Mouse (Mus musculus) hindbrain, embryonic 14.5 days (tissue): ENCODE data around the gene 2900011O08Rik. TPM values are rescaled to one million over a fixed set of nuclear protein-coding genes. Genes with fewer than 3 reads are reported as not detected.

ENCODE experiments used
- ATAC-seq: fragments of 200-750 bp; cut with Nextera tagmentation; 2 replicates; pipeline ENCODE4 v1.8.0; 2017; ENCODE audit warnings: moderate number of reproducible peaks, mild to moderate bottlenecking, moderate TSS enrichment, moderate library complexity; ENCODE audit not compliant: low FRiP score
- DNase-seq: peaks from one replicate; pipeline ENCODE4 v3.0.0-alpha.2; 2015; ENCODE audit warnings: low spot score
- H3K27ac ChIP-seq: fragments of 300-500 bp; sonication (generic); 2 replicates; pipeline ENCODE4 v1.5.1; 2014; ENCODE audit warnings: mild to moderate bottlenecking, moderate library complexity
- H3K27me3 ChIP-seq: fragments of 300-500 bp; sonication (generic); 2 replicates; pipeline ENCODE4 v1.6.1; 2014; ENCODE audit warnings: mild to moderate bottlenecking, low read length, mixed read lengths; ENCODE audit not compliant: control insufficient read depth, insufficient read depth
- H3K36me3 ChIP-seq: fragments of 300-500 bp; sonication (generic); replicated peaks from 2 replicates; pipeline ENCODE4 v1.6.1; 2014; ENCODE audit not compliant: control insufficient read depth, insufficient read depth
- H3K4me1 ChIP-seq: fragments of 300-500 bp; sonication (generic); replicated peaks from 2 replicates; pipeline ENCODE4 v1.6.1; 2014; ENCODE audit warnings: antibody characterized with exemption, low read length, mixed read lengths; ENCODE audit not compliant: control insufficient read depth, insufficient read depth
- H3K4me2 ChIP-seq: fragments of 300-500 bp; sonication (generic); replicated peaks from 2 replicates; pipeline ENCODE4 v1.6.1; 2014; ENCODE audit warnings: mild to moderate bottlenecking, moderate library complexity
- H3K4me3 ChIP-seq: fragments of 300-500 bp; sonication (generic); replicated peaks from 2 replicates; pipeline ENCODE4 v1.5.1; 2014; ENCODE audit warnings: mild to moderate bottlenecking, low read length
- H3K9ac ChIP-seq: fragments of 300-500 bp; sonication (generic); 2 replicates; pipeline ENCODE4 v1.6.1; 2014
- H3K9me3 ChIP-seq: fragments of 300-500 bp; sonication (generic); 2 replicates; pipeline ENCODE4 v1.6.1; 2016; ENCODE audit warnings: low read length; ENCODE audit not compliant: control insufficient read depth
- WGBS: fragments of 180-500 bp; shearing (Covaris S2); extraction: QIAGEN DNeasy Blood & Tissue Kit; methylation state at CpG from one replicate; pipeline ENCODE4 v1.1.7; 2014; 5-methylcytosine and 5-hydroxymethylcytosine counted together
- polyA plus RNA-seq: library from polyadenylated mRNA; unstranded; fragments of >200 nt; fragmentation: Nextera tagmentation; extraction: Ambion mirVana; gene quantifications from 2 replicates; pipeline ENCODE4 v1.2.1, GENCODE M21; 2014

The 2900011O08Rik gene
- polyA plus RNA-seq, 1 experiment from 2014 or later: 177 TPM

- DNase-seq: no peak
- Histone ChIP-seq H3K27me3 (no peaks in the 10 kb centered on the region), H3K36me3 (peaks cover 77% of the 10 kb centered on the region), H3K4me2 (no peak overlapping the region), H3K4me1 (no peaks in the 10 kb centered on the region), H3K27ac (no peak overlapping the region), H3K4me3 (no peak overlapping the region), H3K9me3 (no peaks in the 10 kb centered on the region), H3K9ac (no peak overlapping the region)
- no peak for ATAC-seq
- 95% methylated on average over 2 of the region's 2 CpGs for WGBS
Observed at GRCm38 (mm10) chr16:14112133-14112532, 125.7 kb downstream of the 2900011O08Rik start.

GRCm38 (mm10) chr16:14112742-14113141 lies 126.3 kb downstream of the 2900011O08Rik start:
- Histone ChIP-seq H3K9me3 (no peaks in the 10 kb centered on the region), H3K27ac (no peak overlapping the region), H3K27me3 (no peaks in the 10 kb centered on the region), H3K4me1 (no peaks in the 10 kb centered on the region), H3K36me3 (peaks cover 83% of the 10 kb centered on the region), H3K4me2 (no peak overlapping the region), H3K9ac (no peak overlapping the region), H3K4me3 (no peak overlapping the region)
- WGBS: 95% methylated on average over 3 of the region's 3 CpGs
- DNase-seq (no peak), ATAC-seq (no peak)

GRCm38 (mm10) chr16:14117299-14117698 lies 130.9 kb downstream of the 2900011O08Rik start:
- Histone ChIP-seq H3K4me1 (no peaks in the 10 kb centered on the region), H3K4me2 (no peak overlapping the region), H3K27me3 (no peaks in the 10 kb centered on the region), H3K9me3 (no peaks in the 10 kb centered on the region), H3K4me3 (no peak overlapping the region), H3K27ac (no peak overlapping the region), H3K36me3 (peaks cover 83% of the 10 kb centered on the region), H3K9ac (no peak overlapping the region)
- WGBS: 86% methylated on average over 2 of the region's 2 CpGs
- DNase-seq (no peak), ATAC-seq (no peak)

- Histone ChIP-seq H3K9me3 (no peaks in the 10 kb centered on the region), H3K27me3 (no peaks in the 10 kb centered on the region), H3K27ac (no peak overlapping the region), H3K36me3 (peaks cover 89% of the 10 kb centered on the region), H3K4me3 (no peak overlapping the region), H3K4me2 (no peak overlapping the region), H3K4me1 (no peaks in the 10 kb centered on the region), H3K9ac (no peak overlapping the region)
- WGBS: 97% methylated on average over 5 of the region's 5 CpGs
- DNase-seq: no peak
- no peak for ATAC-seq
Observed at GRCm38 (mm10) chr16:14120941-14121340, 134.5 kb downstream of the 2900011O08Rik start.

GRCm38 (mm10) chr16:14121563-14121962 lies 135.2 kb downstream of the 2900011O08Rik start:
- Histone ChIP-seq H3K4me3 (no peak overlapping the region), H3K4me2 (no peak overlapping the region), H3K27ac (no peak overlapping the region), H3K4me1 (no peaks in the 10 kb centered on the region), H3K9me3 (no peaks in the 10 kb centered on the region), H3K36me3 (peaks cover 93% of the 10 kb centered on the region), H3K9ac (no peak overlapping the region), H3K27me3 (no peaks in the 10 kb centered on the region)
- DNase-seq: no peak
- 97% methylated on average over 7 of the region's 7 CpGs for WGBS
- ATAC-seq: no peak

GRCm38 (mm10) chr16:14122586-14122985 lies 136.2 kb downstream of the 2900011O08Rik start:
- Histone ChIP-seq H3K36me3 (peaks cover 93% of the 10 kb centered on the region), H3K27me3 (no peaks in the 10 kb centered on the region), H3K4me1 (no peaks in the 10 kb centered on the region), H3K4me3 (no peak overlapping the region), H3K9ac (no peak overlapping the region), H3K4me2 (no peak overlapping the region), H3K27ac (no peak overlapping the region), H3K9me3 (no peaks in the 10 kb centered on the region)
- ATAC-seq (no peak), DNase-seq (no peak)

- no peak for ATAC-seq
- Histone ChIP-seq H3K9ac (no peak overlapping the region), H3K4me2 (no peak overlapping the region), H3K36me3 (peaks cover 94% of the 10 kb centered on the region), H3K9me3 (no peaks in the 10 kb centered on the region), H3K4me1 (no peaks in the 10 kb centered on the region), H3K4me3 (no peak overlapping the region), H3K27ac (no peak overlapping the region), H3K27me3 (no peaks in the 10 kb centered on the region)
- no peak for DNase-seq
- WGBS: 79% methylated on average over 2 of the region's 2 CpGs
Observed at GRCm38 (mm10) chr16:14123901-14124300, 137.5 kb downstream of the 2900011O08Rik start.

- ATAC-seq (no peak), DNase-seq (no peak)
- Histone ChIP-seq H3K9ac (no peak overlapping the region), H3K4me2 (no peak overlapping the region), H3K36me3 (peaks cover 97% of the 10 kb centered on the region), H3K27ac (no peak overlapping the region), H3K27me3 (no peaks in the 10 kb centered on the region), H3K4me3 (no peak overlapping the region), H3K4me1 (no peaks in the 10 kb centered on the region), H3K9me3 (no peaks in the 10 kb centered on the region)
- 94% methylated on average over 7 of the region's 7 CpGs for WGBS
Observed at GRCm38 (mm10) chr16:14124709-14125108, 138.3 kb downstream of the 2900011O08Rik start.

GRCm38 (mm10) chr16:14125253-14125652 lies 138.8 kb downstream of the 2900011O08Rik start:
- no peak for DNase-seq

GRCm38 (mm10) chr16:14128977-14129376 lies 142.6 kb downstream of the 2900011O08Rik start:
- no peak overlapping the region for H3K9ac ChIP-seq
- no peaks in the 10 kb centered on the region for H3K4me1 ChIP-seq
- H3K27ac ChIP-seq: no peak overlapping the region
- H3K4me3 ChIP-seq: no peak overlapping the region
- peaks cover 99% of the 10 kb centered on the region for H3K36me3 ChIP-seq
- ATAC-seq: no peak
- no peaks in the 10 kb centered on the region for H3K27me3 ChIP-seq
- no peak overlapping the region for H3K4me2 ChIP-seq
- no peaks in the 10 kb centered on the region for H3K9me3 ChIP-seq
- no peak for DNase-seq

More at GRCm38 (mm10) chr16:14125253-14125652, 138.8 kb downstream of the 2900011O08Rik start:
- H3K27ac ChIP-seq: no peak overlapping the region
- no peaks in the 10 kb centered on the region for H3K9me3 ChIP-seq
- H3K27me3 ChIP-seq: no peaks in the 10 kb centered on the region
- ATAC-seq: no peak
- WGBS: 100% methylated on average over 1 of the region's 1 CpGs
- no peaks in the 10 kb centered on the region for H3K4me1 ChIP-seq
- no peak overlapping the region for H3K4me2 ChIP-seq
- no peak overlapping the region for H3K4me3 ChIP-seq
- H3K36me3 ChIP-seq: peaks cover 98% of the 10 kb centered on the region
- no peak overlapping the region for H3K9ac ChIP-seq
